Mouse (Mus musculus): Measurements from ENCODE around the gene Dchs1.
A peak's percentile ranks its signal among the peaks of the same experiment; 100 is the strongest.

Dchs1 gene

DNA sequence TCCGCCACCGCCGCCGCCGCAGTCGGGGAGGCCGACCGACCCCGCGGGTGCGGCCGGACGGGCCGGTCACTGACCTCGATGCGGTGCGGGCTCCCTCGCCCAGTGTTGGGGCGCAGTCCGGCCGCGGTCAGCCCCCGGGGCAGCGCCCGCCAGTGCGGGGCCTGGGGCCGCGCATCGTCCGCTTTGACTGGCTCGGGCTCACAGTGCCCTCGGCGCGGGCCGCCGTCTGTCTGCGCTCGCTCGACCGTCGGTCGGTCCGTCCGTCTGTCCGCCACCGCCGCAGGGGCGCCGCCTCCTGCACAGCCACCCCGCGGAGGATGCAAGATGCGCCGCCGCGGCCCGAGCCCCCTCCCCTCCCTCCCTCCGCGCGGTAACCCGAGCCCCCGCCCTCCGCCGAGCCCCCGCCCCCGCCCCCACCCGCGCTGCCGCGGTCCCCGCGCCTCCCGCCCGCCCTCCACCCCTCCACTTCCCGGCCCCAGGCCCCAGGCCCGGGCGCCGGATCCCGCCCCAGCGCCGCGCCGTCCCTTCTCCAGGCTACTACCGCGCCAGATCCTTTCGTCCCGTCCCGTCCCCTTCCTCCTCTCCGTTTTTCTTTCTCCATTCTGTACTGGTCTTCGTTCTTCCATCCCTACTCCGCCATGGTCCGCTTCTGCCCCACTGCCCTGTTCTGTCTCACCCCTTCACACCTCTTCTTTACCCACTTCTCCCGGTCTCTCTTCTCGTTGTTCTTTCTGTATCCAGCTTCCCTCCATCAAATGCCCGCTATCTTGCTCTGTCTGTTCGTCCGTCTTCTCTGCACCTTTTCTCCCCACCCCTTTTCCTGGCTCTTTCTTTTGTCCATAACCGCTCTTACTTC lies at the start of gene Dchs1:
Dchs1 (minus strand) TSS at position 370 of the 856 bp plus-strand sequence.
- TF ChIP-seq GATA4 (IDR thresholded peaks at IDR 0.05; ENCODE audit: insufficient replicate concordance, low read length) = no peak

DNA sequence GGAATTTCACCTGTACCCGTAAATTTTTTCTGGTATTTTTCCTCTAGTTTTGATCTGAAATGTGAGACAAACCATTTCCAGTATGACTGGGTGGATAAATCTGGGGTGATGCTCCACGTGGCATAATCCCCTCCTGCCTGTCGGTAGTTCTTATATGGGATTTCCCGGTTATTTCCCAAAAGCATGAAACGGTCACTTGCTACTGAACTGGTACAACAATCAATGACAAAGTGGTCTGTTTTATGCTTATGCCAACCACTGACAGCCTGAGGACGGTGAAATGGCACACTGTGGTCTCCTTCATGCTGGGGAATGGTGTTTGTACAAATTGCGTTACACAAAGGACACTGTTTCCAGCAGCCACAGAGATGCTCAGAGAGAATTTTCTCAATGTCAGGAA lies 36.8 kb upstream of the Dchs1 start:
- no peak for TF ChIP-seq GATA4 (IDR thresholded peaks at IDR 0.05; ENCODE audit: insufficient replicate concordance, low read length)

GRCm38 (mm10) chr7:105818483-105818882 lies 31.0 kb upstream of the Dchs1 start:
- peak; percentile 61 for TF ChIP-seq GATA4 (IDR thresholded peaks at IDR 0.05; ENCODE audit: insufficient replicate concordance, low read length)

GRCm38 (mm10) chr7:105816736-105817135 lies 29.3 kb upstream of the Dchs1 start:
- TF ChIP-seq GATA4 (IDR thresholded peaks at IDR 0.05; ENCODE audit: insufficient replicate concordance, low read length) = no peak

GRCm38 (mm10) chr7:105813326-105813725 lies 25.9 kb upstream of the Dchs1 start:
- TF ChIP-seq GATA4 (IDR thresholded peaks at IDR 0.05; ENCODE audit: insufficient replicate concordance, low read length) = no peak

DNA sequence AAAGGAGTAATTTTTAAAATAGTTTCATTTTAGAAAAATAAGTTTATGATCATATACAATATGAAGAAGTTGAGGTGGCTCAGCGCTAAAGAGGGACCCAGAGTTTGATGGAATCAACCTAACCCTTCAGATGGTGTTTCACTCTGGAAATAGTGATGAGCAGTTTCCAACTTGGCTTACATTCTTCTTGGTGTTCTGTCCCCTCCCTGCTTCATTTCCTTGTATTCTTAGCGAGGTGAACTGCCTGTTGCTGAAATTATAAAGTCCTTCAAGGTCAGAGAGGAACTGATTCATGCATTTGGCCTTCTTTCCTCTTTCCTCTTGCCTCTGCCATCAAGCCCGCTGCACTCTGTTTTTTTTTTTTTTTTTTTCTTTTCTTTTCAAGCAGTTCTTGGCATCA lies 25.1 kb upstream of the Dchs1 start:
- TF ChIP-seq GATA4 (IDR thresholded peaks at IDR 0.05; ENCODE audit: insufficient replicate concordance, low read length) = no peak

- TF ChIP-seq GATA4 (IDR thresholded peaks at IDR 0.05; ENCODE audit: insufficient replicate concordance, low read length) = no peak
Observed at GRCm38 (mm10) chr7:105811516-105811915, 24.1 kb upstream of the Dchs1 start.

DNA sequence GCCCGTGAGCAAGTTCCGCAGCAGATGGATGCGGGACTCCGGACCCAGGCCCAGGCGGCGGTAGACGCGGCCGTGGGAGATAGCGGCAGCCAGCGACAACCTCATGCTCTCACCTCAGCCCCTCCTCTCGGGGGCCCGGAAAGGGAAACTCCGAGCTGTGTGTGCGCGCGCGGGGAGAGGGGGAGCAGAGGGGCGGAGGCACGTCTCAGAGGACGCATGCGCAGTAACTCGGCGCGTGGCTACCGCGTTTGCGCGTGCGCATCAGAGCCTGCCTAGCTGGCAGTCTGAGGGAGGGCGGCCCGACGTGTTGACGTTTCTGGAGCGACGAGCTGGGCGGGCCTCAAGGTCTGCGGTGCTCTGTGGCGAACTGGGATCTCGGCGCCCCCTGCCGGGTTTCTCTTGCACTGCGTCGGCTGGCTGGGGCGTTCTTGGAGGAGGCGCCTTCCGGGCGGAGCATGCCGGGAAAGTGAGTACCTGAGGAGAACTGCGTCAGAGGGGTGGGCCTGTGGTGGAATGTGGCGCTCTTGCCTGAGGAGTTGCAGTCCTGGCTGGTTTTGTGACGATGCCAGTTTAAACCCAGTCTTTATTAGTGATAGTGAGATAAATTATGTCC lies 23.5 kb upstream of the Dchs1 start, which contains the start of gene Mrpl17:
Mrpl17 (minus strand) TSS at position 223 of the 613 bp plus-strand sequence.
- TF ChIP-seq GATA4 (IDR thresholded peaks at IDR 0.05; ENCODE audit: insufficient replicate concordance, low read length) = peak; percentile 82; the same call in 1 of the 2 replicates

GRCm38 (mm10) chr7:105810280-105810876 lies 22.9 kb upstream of the Dchs1 start:
- no peak for TF ChIP-seq GATA4 (IDR thresholded peaks at IDR 0.05; ENCODE audit: insufficient replicate concordance, low read length)

DNA sequence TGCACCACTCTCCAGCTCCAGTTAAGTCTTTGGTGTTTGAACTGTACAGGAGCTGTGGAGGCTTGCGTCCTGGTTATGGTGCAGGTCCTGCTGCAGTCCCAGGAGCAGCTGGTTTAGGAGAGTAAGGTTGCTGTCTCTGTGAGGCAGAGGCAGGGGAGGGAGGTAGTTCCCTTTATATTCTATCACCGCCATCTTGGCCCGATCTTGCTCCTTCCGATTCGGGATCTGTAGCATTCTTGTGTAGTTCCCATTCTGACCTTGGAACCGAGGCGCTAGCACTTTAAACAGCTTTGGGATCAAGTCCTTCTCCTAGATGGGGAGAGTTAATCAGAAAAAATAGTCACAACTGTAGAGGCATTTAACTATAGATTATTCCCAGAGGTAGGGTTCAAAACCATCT lies 22.4 kb upstream of the Dchs1 start:
- TF ChIP-seq GATA4 (IDR thresholded peaks at IDR 0.05; ENCODE audit: insufficient replicate concordance, low read length) = no peak

- TF ChIP-seq GATA4 (IDR thresholded peaks at IDR 0.05; ENCODE audit: insufficient replicate concordance, low read length) = peak; percentile 88
Observed at GRCm38 (mm10) chr7:105808385-105808784, 20.9 kb upstream of the Dchs1 start.

DNA sequence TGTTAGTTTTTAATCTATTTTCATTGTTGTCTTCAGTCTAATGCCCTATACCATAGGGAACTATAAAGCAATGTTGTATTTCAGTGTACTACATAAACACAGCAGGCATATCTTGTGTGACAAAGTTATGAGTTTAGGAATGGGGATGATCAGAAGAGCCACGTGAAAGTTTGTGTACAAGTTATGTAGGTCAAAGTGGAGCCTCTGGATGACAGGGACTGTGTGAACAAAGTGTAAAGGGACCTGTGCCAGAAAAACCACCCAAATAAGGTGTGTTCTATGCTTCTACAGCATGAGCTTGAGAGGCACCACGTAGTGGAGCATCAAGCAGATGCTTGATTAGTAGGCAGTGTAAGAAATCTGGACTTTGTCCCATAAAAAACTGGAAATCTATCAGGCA lies 19.3 kb upstream of the Dchs1 start:
- TF ChIP-seq GATA4 (IDR thresholded peaks at IDR 0.05; ENCODE audit: insufficient replicate concordance, low read length) = no peak

- TF ChIP-seq GATA4 (IDR thresholded peaks at IDR 0.05; ENCODE audit: insufficient replicate concordance, low read length) = no peak
Observed at GRCm38 (mm10) chr7:105806125-105806524, 18.7 kb upstream of the Dchs1 start.

DNA sequence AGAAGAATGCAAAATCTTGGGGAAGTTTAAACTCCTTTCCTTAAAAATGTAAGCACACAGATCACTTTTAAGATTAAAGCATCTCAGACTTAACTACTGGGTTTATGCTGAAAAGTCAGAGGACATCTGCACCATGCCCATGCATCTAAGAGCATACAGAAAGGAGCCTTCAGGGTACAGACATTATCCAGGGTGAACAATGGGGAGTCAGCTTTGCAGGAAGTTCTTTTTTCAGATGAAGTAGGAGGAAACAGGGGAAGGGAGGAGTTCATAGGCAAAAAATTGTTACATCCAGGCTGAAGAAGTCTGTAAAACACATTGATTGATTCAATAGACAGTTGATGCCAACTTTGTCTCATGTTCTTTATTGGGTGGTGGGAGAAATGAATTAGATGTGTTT lies 16.0 kb upstream of the Dchs1 start:
- no peak for TF ChIP-seq GATA4 (IDR thresholded peaks at IDR 0.05; ENCODE audit: insufficient replicate concordance, low read length)

DNA sequence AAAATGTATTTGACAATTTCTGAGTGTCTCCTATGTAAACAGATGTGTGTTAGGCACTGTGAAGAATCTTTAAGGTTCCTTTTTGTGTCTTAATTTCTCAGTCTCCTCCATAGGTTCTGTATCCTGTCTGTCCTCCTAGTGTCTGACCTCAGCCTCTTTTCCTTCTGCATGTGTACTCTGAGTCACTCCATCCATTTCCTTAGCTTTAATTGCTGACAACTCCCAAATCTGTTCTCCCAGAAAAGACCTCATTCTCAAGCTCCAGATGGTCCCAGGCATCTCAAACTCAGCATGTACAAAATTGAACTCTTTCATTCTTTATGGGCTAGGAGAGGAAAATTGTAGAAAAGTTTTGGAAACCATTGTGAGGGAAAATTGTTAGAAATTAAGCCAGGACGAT lies 15.3 kb upstream of the Dchs1 start:
- no peak for TF ChIP-seq GATA4 (IDR thresholded peaks at IDR 0.05; ENCODE audit: insufficient replicate concordance, low read length)

- no peak for TF ChIP-seq GATA4 (IDR thresholded peaks at IDR 0.05; ENCODE audit: insufficient replicate concordance, low read length)
Observed at GRCm38 (mm10) chr7:105802312-105802711, 14.9 kb upstream of the Dchs1 start.
